Mouse (Mus musculus) c-Kit-positive CD71-negative TER-119-negative erythroid progenitor cells, embryonic 14.5 days (primary cell): ENCODE results near the gene Yif1a.

Experiments used
- DNase-seq: peaks from one replicate; pipeline ENCODE4 v3.0.0-alpha.2; 2013; ENCODE audit warnings: low read depth

The Yif1a gene

GRCm38 (mm10) chr19:5118384-5118698 lies 30.0 kb downstream of the Yif1a start, which contains the start of gene Klc2:
Gene Klc2 (minus strand): TSS chr19:5118560.
- no peak for DNase-seq

GRCm38 (mm10) chr19:5122492-5122891 lies 34.2 kb downstream of the Yif1a start:
- DNase-seq: no peak

- DNase-seq: no peak
Measured at GRCm38 (mm10) chr19:5123241-5123640, 34.9 kb downstream of the Yif1a start.

GRCm38 (mm10) chr19:5124055-5124614 lies 35.8 kb downstream of the Yif1a start:
- DNase-seq: no peak

- DNase-seq: no peak
Measured at GRCm38 (mm10) chr19:5129770-5130169, 41.4 kb downstream of the Yif1a start.

GRCm38 (mm10) chr19:5131237-5131636 lies 42.9 kb downstream of the Yif1a start:
- DNase-seq: no peak

GRCm38 (mm10) chr19:5139640-5140039 lies 51.3 kb downstream of the Yif1a start:
- peak; percentile 43 for DNase-seq
